Mouse (Mus musculus): ENCODE results near the gene Idnk. TPM values are rescaled to one million over a fixed set of nuclear protein-coding genes. Genes with fewer than 3 reads are reported as not detected.
A peak's percentile ranks its signal among the peaks of the same experiment; 100 is the strongest.

Idnk gene
- polyA plus RNA-seq, 1 experiment from 2014 or later = 56.3 TPM

DNA sequence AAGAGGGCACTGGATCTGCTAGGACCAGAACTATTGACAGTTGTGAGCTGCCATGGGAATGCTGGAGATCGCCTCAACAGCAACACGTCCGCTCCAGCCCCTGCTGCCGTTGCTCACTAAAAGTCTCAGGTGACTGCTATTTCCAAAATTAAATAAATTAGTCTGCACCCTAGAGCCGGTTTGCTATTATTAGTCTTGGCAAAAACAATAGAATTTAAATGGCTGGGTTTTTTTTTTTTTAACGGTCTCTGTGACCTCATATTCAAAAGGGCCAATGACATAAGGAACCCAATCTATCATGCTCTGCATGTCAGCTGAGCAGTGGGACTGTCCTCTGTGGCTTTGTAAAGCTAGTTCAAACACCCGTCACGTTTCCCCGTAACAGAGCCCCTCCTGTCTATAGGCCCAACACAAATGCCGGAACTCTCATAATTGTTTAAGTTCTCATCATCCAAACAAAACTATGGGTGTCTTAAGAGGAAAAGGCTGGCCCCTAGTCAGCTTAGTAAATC, 34.6 kb upstream of the Idnk start:
- H3K36me3 ChIP-seq (ENCODE audit: control insufficient read depth, insufficient read depth, low read length) = peaks cover 2% of the 10 kb centered on the region; the same call in 1 of the 2 replicates
- H3K9ac ChIP-seq (ENCODE audit: low read depth, low read length) = no peak overlapping the region
- no peaks in the 10 kb centered on the region for H3K27me3 ChIP-seq (replicated peaks; ENCODE audit: control insufficient read depth, insufficient read depth, low read length)
- H3K4me2 ChIP-seq (ENCODE audit: low read length) = no peak overlapping the region
- WGBS = 30% methylated on average over 10 of the region's 10 CpGs
- no peak overlapping the region for H3K27ac ChIP-seq (ENCODE audit: low read depth, low read length)
- H3K4me3 ChIP-seq (ENCODE audit: low read length) = no peak overlapping the region
- ATAC-seq = no peak
- peaks cover 13% of the 10 kb centered on the region for H3K4me1 ChIP-seq (ENCODE audit: control insufficient read depth, insufficient read depth, low read depth, low read length)
- no peaks in the 10 kb centered on the region for H3K9me3 ChIP-seq (ENCODE audit: control insufficient read depth, low read length)

DNA sequence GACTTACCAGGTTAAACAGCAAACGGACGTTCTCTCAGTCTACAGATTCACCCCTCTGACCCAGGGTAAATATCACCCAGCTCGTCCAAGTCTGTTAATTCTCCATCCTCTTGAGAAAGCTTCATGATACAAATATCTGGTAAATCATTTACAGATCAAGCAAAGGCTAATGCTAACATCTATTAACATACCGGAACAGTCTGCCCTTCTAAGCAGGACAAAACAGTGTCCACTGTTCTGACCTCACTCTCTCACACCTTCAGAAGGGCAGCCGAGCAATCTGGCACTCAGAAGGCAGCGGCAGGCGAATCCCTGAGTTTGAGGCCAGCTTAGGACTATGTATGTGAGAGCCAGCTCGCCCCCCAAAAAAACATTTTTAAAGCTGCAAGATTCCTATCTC, 34.1 kb upstream of the Idnk start:
- H3K4me1 ChIP-seq (ENCODE audit: control insufficient read depth, insufficient read depth, low read depth, low read length) = peaks cover 13% of the 10 kb centered on the region
- no peak overlapping the region for H3K27ac ChIP-seq (ENCODE audit: low read depth, low read length)
- H3K4me2 ChIP-seq (ENCODE audit: low read length) = no peak overlapping the region
- ATAC-seq = no peak
- peaks cover 2% of the 10 kb centered on the region; the same call in 1 of the 2 replicates for H3K36me3 ChIP-seq (ENCODE audit: control insufficient read depth, insufficient read depth, low read length)
- H3K4me3 ChIP-seq (ENCODE audit: low read length) = no peak overlapping the region
- WGBS = 56% methylated on average over 8 of the region's 8 CpGs
- H3K9me3 ChIP-seq (ENCODE audit: control insufficient read depth, low read length) = no peaks in the 10 kb centered on the region
- no peak overlapping the region for H3K9ac ChIP-seq (ENCODE audit: low read depth, low read length)
- no peaks in the 10 kb centered on the region for H3K27me3 ChIP-seq (replicated peaks; ENCODE audit: control insufficient read depth, insufficient read depth, low read length)

DNA sequence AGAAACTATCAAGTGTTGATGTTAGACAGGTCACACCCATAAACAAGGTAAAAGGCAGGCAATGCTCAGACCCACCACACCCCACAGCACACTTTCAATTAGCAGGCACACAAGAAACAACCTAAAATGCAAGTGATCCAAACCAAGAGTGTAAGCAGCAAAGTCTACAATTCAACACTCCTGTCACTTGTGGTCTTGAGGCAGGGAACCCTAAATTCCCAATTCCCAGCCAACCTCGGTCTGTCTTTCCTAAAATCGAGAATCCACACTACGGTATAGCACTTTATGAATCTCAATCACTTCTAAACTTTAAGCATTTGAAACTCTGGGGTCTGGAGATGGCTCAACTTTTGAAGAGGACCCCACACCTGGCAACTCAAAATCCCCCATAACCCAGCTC, 33.2 kb upstream of the Idnk start:
- Histone ChIP-seq H3K36me3 (ENCODE audit: control insufficient read depth, insufficient read depth, low read length) (peaks cover 2% of the 10 kb centered on the region; the same call in 1 of the 2 replicates), H3K4me1 (ENCODE audit: control insufficient read depth, insufficient read depth, low read depth, low read length) (peaks cover 13% of the 10 kb centered on the region), H3K4me2 (ENCODE audit: low read length) (no peak overlapping the region), H3K9me3 (ENCODE audit: control insufficient read depth, low read length) (no peaks in the 10 kb centered on the region), H3K9ac (ENCODE audit: low read depth, low read length) (no peak overlapping the region), H3K27ac (ENCODE audit: low read depth, low read length) (no peak overlapping the region), H3K4me3 (ENCODE audit: low read length) (no peak overlapping the region), H3K27me3 (replicated peaks; ENCODE audit: control insufficient read depth, insufficient read depth, low read length) (no peaks in the 10 kb centered on the region)
- WGBS = 80% methylated on average over 3 of the region's 3 CpGs
- no peak for ATAC-seq

DNA sequence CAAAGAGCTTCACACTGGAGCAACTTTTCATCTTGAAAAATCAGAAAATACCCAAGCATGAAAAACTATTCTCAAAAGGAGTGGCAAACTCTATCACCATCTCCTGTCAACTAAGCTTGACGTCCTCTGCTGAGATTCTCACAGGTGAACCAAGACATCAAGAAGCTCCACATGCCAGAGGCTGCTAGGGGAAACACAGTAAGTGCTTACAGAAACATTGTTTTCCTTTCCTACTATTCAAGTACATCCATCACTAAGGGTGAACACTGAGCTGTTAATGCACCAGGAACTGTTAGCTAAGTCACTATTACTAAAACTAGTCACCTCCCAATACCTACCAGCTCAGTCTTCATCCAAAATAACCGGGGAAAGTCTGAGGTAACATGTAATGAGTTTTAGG, 32.5 kb upstream of the Idnk start:
- no peak overlapping the region for H3K4me2 ChIP-seq (ENCODE audit: low read length)
- no peaks in the 10 kb centered on the region for H3K27me3 ChIP-seq (replicated peaks; ENCODE audit: control insufficient read depth, insufficient read depth, low read length)
- no peaks in the 10 kb centered on the region for H3K9me3 ChIP-seq (ENCODE audit: control insufficient read depth, low read length)
- peaks cover 2% of the 10 kb centered on the region; the same call in 1 of the 2 replicates for H3K36me3 ChIP-seq (ENCODE audit: control insufficient read depth, insufficient read depth, low read length)
- H3K4me3 ChIP-seq (ENCODE audit: low read length) = no peak overlapping the region
- no peak for ATAC-seq
- no peak overlapping the region for H3K27ac ChIP-seq (ENCODE audit: low read depth, low read length)
- no peak overlapping the region for H3K9ac ChIP-seq (ENCODE audit: low read depth, low read length)
- H3K4me1 ChIP-seq (ENCODE audit: control insufficient read depth, insufficient read depth, low read depth, low read length) = peaks cover 18% of the 10 kb centered on the region
- WGBS = 56% methylated on average over 2 of the region's 2 CpGs

DNA sequence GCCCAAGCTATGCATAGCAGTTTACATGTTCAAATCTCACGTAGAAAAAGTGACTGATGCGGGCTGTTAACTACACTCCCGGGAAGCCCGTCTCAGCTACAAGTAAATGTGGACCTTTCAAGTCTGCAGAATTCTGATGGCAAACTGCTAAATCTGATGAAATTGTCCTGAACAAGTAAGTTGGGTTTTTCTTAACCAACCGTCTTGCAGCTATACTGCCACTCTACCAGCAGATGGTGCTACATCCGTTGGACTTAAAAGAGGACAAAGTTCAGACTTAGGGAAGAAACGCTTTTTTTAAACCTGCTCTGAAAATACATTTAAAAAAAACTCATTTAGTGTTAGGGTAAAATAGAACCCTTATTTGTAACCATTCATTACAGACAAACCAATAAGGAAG, 31.3 kb upstream of the Idnk start:
- Histone ChIP-seq H3K9ac (ENCODE audit: low read depth, low read length) (peak overlapping the region; percentile 29; the same call in 1 of the 2 replicates), H3K36me3 (ENCODE audit: control insufficient read depth, insufficient read depth, low read length) (peaks cover 2% of the 10 kb centered on the region; the same call in 1 of the 2 replicates), H3K4me1 (ENCODE audit: control insufficient read depth, insufficient read depth, low read depth, low read length) (peaks cover 20% of the 10 kb centered on the region), H3K4me3 (ENCODE audit: low read length) (peak overlapping the region; percentile 30), H3K27me3 (replicated peaks; ENCODE audit: control insufficient read depth, insufficient read depth, low read length) (no peaks in the 10 kb centered on the region), H3K27ac (ENCODE audit: low read depth, low read length) (no peak overlapping the region), H3K9me3 (ENCODE audit: control insufficient read depth, low read length) (no peaks in the 10 kb centered on the region), H3K4me2 (ENCODE audit: low read length) (peak overlapping the region; percentile 84)
- 31% methylated on average over 7 of the region's 7 CpGs for WGBS
- ATAC-seq = no peak

DNA sequence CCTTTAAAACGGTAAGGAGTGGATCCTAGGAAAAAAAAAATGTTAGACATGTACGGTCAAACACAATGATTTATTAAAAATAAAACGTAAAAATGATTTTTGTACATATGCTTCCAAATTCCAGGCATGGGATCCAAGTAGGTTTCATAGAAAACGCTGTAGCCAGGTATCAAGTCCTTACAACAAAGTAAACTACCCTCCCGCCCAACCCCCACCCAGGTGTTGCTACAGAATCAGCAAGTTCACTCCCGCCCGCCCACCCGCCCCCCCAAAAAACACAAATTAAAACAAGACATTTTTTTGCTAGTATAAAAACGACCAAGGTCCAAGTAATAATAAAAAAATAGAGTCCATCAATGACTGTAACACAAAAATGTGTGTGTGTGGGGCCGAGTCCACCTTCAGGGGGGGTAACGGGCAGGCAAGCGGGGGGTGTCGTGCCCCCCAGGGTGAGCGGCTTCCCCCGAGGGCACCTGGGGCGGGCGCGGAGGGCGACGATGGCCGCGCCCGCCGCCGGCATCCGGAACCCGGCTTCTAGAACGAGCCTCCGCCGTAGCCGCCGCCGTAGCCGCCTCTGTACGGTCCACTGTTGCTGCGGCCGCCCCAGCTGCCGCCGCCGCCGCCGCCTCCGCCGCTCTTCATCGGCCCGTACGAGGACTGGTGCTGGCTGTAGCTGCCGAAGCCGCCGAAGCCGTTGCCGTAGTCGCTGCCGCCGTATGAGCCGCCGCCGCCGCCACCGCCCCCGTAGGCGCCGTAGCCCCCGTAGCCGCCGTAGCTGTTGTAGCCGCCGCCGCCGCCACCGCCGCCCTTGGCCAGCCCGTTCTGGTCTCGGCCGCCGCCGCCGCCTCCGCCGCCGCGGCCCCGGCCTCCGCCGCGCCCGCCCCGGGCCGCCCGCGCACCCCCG, 30.3 kb upstream of the Idnk start:
- ATAC-seq = no peak
- peak overlapping the region; percentile 100 for H3K9ac ChIP-seq (ENCODE audit: low read depth, low read length)
- H3K4me1 ChIP-seq (ENCODE audit: control insufficient read depth, insufficient read depth, low read depth, low read length) = peaks cover 20% of the 10 kb centered on the region
- peak overlapping the region; percentile 92 for H3K4me3 ChIP-seq (ENCODE audit: low read length)
- H3K27ac ChIP-seq (ENCODE audit: low read depth, low read length) = peak overlapping the region; percentile 100
- H3K9me3 ChIP-seq (ENCODE audit: control insufficient read depth, low read length) = no peaks in the 10 kb centered on the region
- peaks cover 2% of the 10 kb centered on the region; the same call in 1 of the 2 replicates for H3K36me3 ChIP-seq (ENCODE audit: control insufficient read depth, insufficient read depth, low read length)
- H3K4me2 ChIP-seq (ENCODE audit: low read length) = peak overlapping the region; percentile 84
- WGBS = under 1% methylated on average over 43 of the region's 92 CpGs
- H3K27me3 ChIP-seq (replicated peaks; ENCODE audit: control insufficient read depth, insufficient read depth, low read length) = no peaks in the 10 kb centered on the region

DNA sequence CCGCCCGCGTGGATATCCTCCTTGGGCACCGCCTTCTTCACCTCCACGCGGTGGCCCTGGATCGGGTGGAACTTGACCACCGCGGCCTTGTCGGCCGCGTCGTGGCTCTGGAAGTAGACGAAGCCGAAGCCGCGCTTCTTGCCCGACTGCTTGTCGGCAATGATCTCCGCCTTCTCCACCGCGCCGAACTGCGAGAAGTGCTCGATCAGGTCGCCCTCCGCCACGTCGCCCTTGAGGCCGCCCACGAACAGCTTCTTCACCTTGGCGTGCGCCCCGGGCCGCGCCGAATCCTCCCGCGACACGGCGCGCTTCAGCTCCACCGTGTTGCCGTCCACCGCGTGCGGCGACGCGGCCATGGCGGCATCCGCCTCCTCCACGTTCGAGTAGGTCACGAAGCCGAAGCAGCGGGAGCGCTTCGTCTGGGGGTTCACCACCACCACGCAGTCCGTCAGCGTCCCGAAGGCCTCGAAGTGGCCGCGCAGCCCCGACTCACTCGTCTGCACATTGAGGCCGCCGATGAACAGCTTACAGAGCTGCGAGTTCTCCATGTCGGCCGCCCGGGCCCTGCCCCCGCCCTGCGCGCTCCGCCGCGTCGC, 29.6 kb upstream of the Idnk start:
- ATAC-seq = peak; percentile 48

DNA sequence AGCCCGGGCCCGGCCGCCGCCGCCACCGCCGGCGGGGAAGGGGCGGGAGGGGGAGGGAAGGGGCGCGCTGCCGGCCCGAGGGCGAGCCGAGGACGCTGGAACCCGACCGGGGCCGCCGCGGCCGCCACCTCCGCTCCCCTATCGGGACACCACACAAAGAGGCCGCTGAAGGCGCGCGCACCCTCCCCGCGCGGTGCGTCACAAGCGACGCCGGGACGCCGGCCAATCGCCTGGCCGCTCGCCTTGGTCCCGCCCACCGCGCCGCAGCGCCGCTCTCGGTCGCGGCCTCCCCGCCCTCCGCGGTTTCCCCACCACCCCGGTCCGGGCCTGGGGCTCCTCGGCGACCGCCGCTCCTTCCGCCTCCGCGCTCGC, 29.1 kb upstream of the Idnk start, which contains the start of gene Hnrnpa0:
TSS of gene Hnrnpa0 (minus strand) at position 161 of the 372 bp plus-strand sequence.
- Histone ChIP-seq H3K9me3 (ENCODE audit: control insufficient read depth, low read length) (no peaks in the 10 kb centered on the region), H3K4me3 (ENCODE audit: low read length) (peak within 1 kb of the TSS; percentile 92), H3K27ac (ENCODE audit: low read depth, low read length) (peak within 1 kb of the TSS; percentile 100), H3K36me3 (ENCODE audit: control insufficient read depth, insufficient read depth, low read length) (peaks cover 2% of the 10 kb centered on the region; the same call in 1 of the 2 replicates), H3K4me2 (ENCODE audit: low read length) (peak within 1 kb of the TSS; percentile 84), H3K27me3 (replicated peaks; ENCODE audit: control insufficient read depth, insufficient read depth, low read length) (no peaks in the 10 kb centered on the region), H3K4me1 (ENCODE audit: control insufficient read depth, insufficient read depth, low read depth, low read length) (peaks cover 20% of the 10 kb centered on the region), H3K9ac (ENCODE audit: low read depth, low read length) (peak within 1 kb of the TSS; percentile 100)
- WGBS = 0% methylated on average over 41 of the region's 62 CpGs
- ATAC-seq = peak; percentile 94

More for the DNA sequence above, 29.6 kb upstream of the Idnk start:
- Histone ChIP-seq H3K4me2 (ENCODE audit: low read length) (peak overlapping the region; percentile 84), H3K27ac (ENCODE audit: low read depth, low read length) (peak overlapping the region; percentile 100), H3K9me3 (ENCODE audit: control insufficient read depth, low read length) (no peaks in the 10 kb centered on the region), H3K27me3 (replicated peaks; ENCODE audit: control insufficient read depth, insufficient read depth, low read length) (no peaks in the 10 kb centered on the region), H3K9ac (ENCODE audit: low read depth, low read length) (peak overlapping the region; percentile 100), H3K4me1 (ENCODE audit: control insufficient read depth, insufficient read depth, low read depth, low read length) (peaks cover 20% of the 10 kb centered on the region), H3K4me3 (ENCODE audit: low read length) (peak overlapping the region; percentile 92), H3K36me3 (ENCODE audit: control insufficient read depth, insufficient read depth, low read length) (peaks cover 2% of the 10 kb centered on the region; the same call in 1 of the 2 replicates)
- WGBS = under 1% methylated on average over 73 of the region's 81 CpGs

All from hindbrain, embryonic 16.5 days (tissue).